Mouse (Mus musculus) neural tube, embryonic 15.5 days (tissue): ENCODE results near the gene Kiz. TPM values are rescaled to one million over a fixed set of nuclear protein-coding genes. Genes with fewer than 3 reads are reported as not detected.

Source experiments
- polyA plus RNA-seq: library from polyadenylated mRNA; unstranded; fragments of >200 nt; fragmentation: Nextera tagmentation; extraction: Ambion mirVana; gene quantifications from 2 replicates; pipeline ENCODE4 v1.2.1, GENCODE M21; 2015

Gene Kiz
- polyA plus RNA-seq, 1 experiment from 2014 or later = 25.3 TPM

Other genes starting within 250 kb of the Kiz start
- gene Xrn2, start 157.1 kb downstream of the Kiz start, polyA plus RNA-seq = 60.1 and 67.7 TPM in 2 replicates
- gene Nkx2-4, start 229.6 kb downstream of the Kiz start, polyA plus RNA-seq = not detected in 2 replicates